Mouse (Mus musculus) midbrain, postnatal 0 days (tissue): ENCODE results near the gene Vdac2. TPM values are rescaled to one million over a fixed set of nuclear protein-coding genes. Genes with fewer than 3 reads are reported as not detected.

Experiments used
- ATAC-seq: fragments of 200-750 bp; cut with Nextera tagmentation; 2 replicates; pipeline ENCODE4 v1.8.0; 2017; ENCODE audit warnings: moderate number of reproducible peaks, mild to moderate bottlenecking, moderate TSS enrichment, moderate library complexity; ENCODE audit not compliant: low FRiP score
- DNase-seq: peaks from one replicate; pipeline ENCODE4 v3.0.0-alpha.2; 2015; ENCODE audit warnings: low spot score
- H3K27ac ChIP-seq: fragments of 300-500 bp; sonication (generic); 2 replicates; pipeline ENCODE4 v1.5.1; 2014; ENCODE audit warnings: low read depth, mild to moderate bottlenecking, low read length, mixed read lengths
- H3K27me3 ChIP-seq: fragments of 300-500 bp; sonication (generic); 2 replicates; pipeline ENCODE4 v1.6.1; 2014; ENCODE audit warnings: low read length, control low read depth, mixed read lengths; ENCODE audit not compliant: insufficient read depth
- H3K36me3 ChIP-seq: fragments of 300-500 bp; sonication (generic); 2 replicates; pipeline ENCODE4 v1.6.1; 2014; ENCODE audit warnings: low read length, control low read depth, mixed read lengths; ENCODE audit not compliant: insufficient read depth
- H3K4me1 ChIP-seq: fragments of 300-500 bp; sonication (generic); 2 replicates; pipeline ENCODE4 v1.6.1; 2014; ENCODE audit warnings: mild to moderate bottlenecking, control low read depth, antibody characterized with exemption, low read length, mixed read lengths; ENCODE audit not compliant: insufficient read depth
- H3K4me2 ChIP-seq: fragments of 300-500 bp; sonication (generic); 2 replicates; pipeline ENCODE4 v1.6.1; 2014; ENCODE audit warnings: low read depth, mild to moderate bottlenecking, low read length, mixed read lengths; ENCODE audit not compliant: poor library complexity, severe bottlenecking
- H3K4me3 ChIP-seq: fragments of 300-500 bp; sonication (generic); 2 replicates; pipeline ENCODE4 v1.5.1; 2014; ENCODE audit warnings: low read depth, mild to moderate bottlenecking, low read length, moderate library complexity
- H3K9ac ChIP-seq: fragments of 300-500 bp; sonication (generic); replicated peaks from 2 replicates; pipeline ENCODE4 v1.6.1; 2014; ENCODE audit warnings: mild to moderate bottlenecking, low read length, moderate library complexity, mixed read lengths; ENCODE audit not compliant: poor library complexity, severe bottlenecking
- H3K9me3 ChIP-seq: fragments of 300-500 bp; sonication (generic); 2 replicates; pipeline ENCODE4 v1.6.1; 2016; ENCODE audit warnings: low read length, control low read depth
- CTCF ChIP-seq: IDR thresholded peaks from 2 replicates; pipeline ENCODE4 v1.5.1; 2016; ENCODE audit warnings: antibody characterized with exemption, mild to moderate bottlenecking
- WGBS: fragments of 180-500 bp; shearing (Covaris S2); extraction: QIAGEN DNeasy Blood & Tissue Kit; methylation state at CpG from one replicate; pipeline ENCODE4 v1.1.7; 2014; 5-methylcytosine and 5-hydroxymethylcytosine counted together
- polyA plus RNA-seq: library from polyadenylated mRNA; unstranded; fragments of >200 nt; fragmentation: Nextera tagmentation; extraction: Ambion mirVana; gene quantifications from 2 replicates; pipeline ENCODE4 v1.2.1, GENCODE M21; 2015
- total RNA-seq: library from RNA; depleted of rRNA; stranded (reverse); fragments of >200 nt; gene quantifications from 2 replicates; pipeline ENCODE4 v1.2.3, GENCODE M21; 2014

Gene Vdac2
- total and polyA plus RNA-seq, 2 experiments from 2014 or later, result 219 to 300 TPM

- no peak for TF ChIP-seq CTCF
- under 1% methylated on average over 28 of the region's 28 CpGs for WGBS
- ATAC-seq (peak; percentile 3; the same call in 1 of the 2 replicates), DNase-seq (no peak)
- peak overlapping the region; percentile 84 for H3K9ac ChIP-seq
- peaks cover 9% of the 10 kb centered on the region; the same call in 1 of the 2 replicates for H3K36me3 ChIP-seq
- peak overlapping the region; percentile 83 for H3K4me2 ChIP-seq
- no peaks in the 10 kb centered on the region for H3K9me3 ChIP-seq
- no peaks in the 10 kb centered on the region for H3K27me3 ChIP-seq
- H3K4me1 ChIP-seq, result peaks cover 11% of the 10 kb centered on the region
- peak overlapping the region; percentile 95 for H3K27ac ChIP-seq
- peak overlapping the region; percentile 82 for H3K4me3 ChIP-seq
Observed at GRCm38 (mm10) chr14:21831830-21832403, 6.9 kb downstream of the Vdac2 start.

GRCm38 (mm10) chr14:21838336-21839017, 13.4 kb downstream of the Vdac2 start:
- no peak for DNase-seq
- Histone ChIP-seq H3K27ac (no peak overlapping the region), H3K9me3 (no peaks in the 10 kb centered on the region), H3K4me1 (no peaks in the 10 kb centered on the region), H3K36me3 (peaks cover 43% of the 10 kb centered on the region), H3K9ac (no peak overlapping the region), H3K4me3 (no peak overlapping the region), H3K27me3 (no peaks in the 10 kb centered on the region), H3K4me2 (no peak overlapping the region)
- no peak for ATAC-seq
- 75% methylated on average over 8 of the region's 8 CpGs for WGBS
- TF ChIP-seq CTCF, result no peak

- DNase-seq (no peak), ATAC-seq (no peak)
- H3K27ac ChIP-seq, result no peak overlapping the region
- TF ChIP-seq CTCF, result peak; percentile 41; the same call in 1 of the 2 replicates
- H3K9ac ChIP-seq, result no peak overlapping the region
- H3K36me3 ChIP-seq, result peaks cover 60% of the 10 kb centered on the region
- 89% methylated on average over 5 of the region's 5 CpGs for WGBS
- H3K4me3 ChIP-seq, result no peak overlapping the region
- H3K9me3 ChIP-seq, result no peaks in the 10 kb centered on the region
- H3K4me1 ChIP-seq, result no peaks in the 10 kb centered on the region
- H3K4me2 ChIP-seq, result no peak overlapping the region
- no peaks in the 10 kb centered on the region for H3K27me3 ChIP-seq
Observed at GRCm38 (mm10) chr14:21841819-21842592, 17.0 kb downstream of the Vdac2 start.

- Histone ChIP-seq H3K9ac (no peak overlapping the region), H3K9me3 (no peaks in the 10 kb centered on the region), H3K4me3 (no peak overlapping the region), H3K4me2 (no peak overlapping the region), H3K27me3 (no peaks in the 10 kb centered on the region), H3K4me1 (peaks cover 4% of the 10 kb centered on the region; the same call in 1 of the 2 replicates), H3K27ac (no peak overlapping the region), H3K36me3 (peaks cover 55% of the 10 kb centered on the region)
- DNase-seq, result no peak
- ATAC-seq, result no peak
- 85% methylated on average over 6 of the region's 6 CpGs for WGBS
- TF ChIP-seq CTCF, result no peak
Observed at GRCm38 (mm10) chr14:21843263-21843662, 18.2 kb downstream of the Vdac2 start.

GRCm38 (mm10) chr14:21846827-21847380, 21.9 kb downstream of the Vdac2 start:
- ATAC-seq (no peak), DNase-seq (no peak)
- peak overlapping the region; percentile 97 for H3K4me2 ChIP-seq
- H3K27me3 ChIP-seq, result no peaks in the 10 kb centered on the region
- no peaks in the 10 kb centered on the region for H3K9me3 ChIP-seq
- no peak overlapping the region for H3K27ac ChIP-seq
- peaks cover 37% of the 10 kb centered on the region for H3K36me3 ChIP-seq
- peaks cover 4% of the 10 kb centered on the region; the same call in 1 of the 2 replicates for H3K4me1 ChIP-seq
- TF ChIP-seq CTCF, result no peak
- 27% methylated on average over 10 of the region's 10 CpGs for WGBS
- H3K9ac ChIP-seq, result peak overlapping the region; percentile 74; the same call in 1 of the 2 replicates
- peak overlapping the region; percentile 75 for H3K4me3 ChIP-seq
